Mouse (Mus musculus) stomach, postnatal 0 days (tissue): ENCODE measurements around the gene Fmc1.
"Not testable (repeated sequence)": the region's sequence is repeated elsewhere in the genome, so short reads cannot be mapped to it uniquely, and the experiment has no call there.

ENCODE experiments used
- CTCF ChIP-seq: IDR thresholded peaks from 2 replicates; pipeline ENCODE4 v1.5.1; 2016; ENCODE audit warnings: antibody characterized with exemption, low read depth, mild to moderate bottlenecking, moderate library complexity
- EP300 ChIP-seq: optimal IDR thresholded peaks from 2 replicates; pipeline ENCODE3; 2016; ENCODE audit warnings: antibody characterized with exemption

DNA sequence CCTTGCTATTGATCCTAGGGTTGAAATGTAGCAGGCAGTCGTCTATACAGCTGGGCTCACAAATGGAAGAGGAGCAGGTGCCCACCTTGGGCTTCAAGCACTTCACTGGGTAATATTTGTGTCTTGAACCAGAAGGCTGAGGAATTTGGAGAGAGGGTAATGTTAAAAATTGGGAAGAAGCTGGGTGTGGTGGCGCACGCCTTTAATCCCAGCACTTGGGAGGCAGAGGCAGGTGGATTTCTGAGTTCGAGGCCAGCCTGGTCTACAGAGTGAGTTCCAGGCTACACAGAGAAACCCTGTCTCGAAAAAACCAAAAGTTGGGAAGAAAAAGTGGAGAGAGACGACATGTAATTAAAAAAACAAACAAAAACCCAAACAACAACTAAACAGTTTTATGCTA, 16.5 kb downstream of the Fmc1 start:
- not testable (repeated sequence) for TF ChIP-seq CTCF, EP300
